Mouse (Mus musculus) ES-Bruce4 (cell line): ENCODE measurements at regions not wholly inside any gene's neighbourhood (a gene's known extent, or its start where the extent isn't known, plus 50 kb on each side); places are given as distances from the start of the nearest gene placed in this dataset.

Source experiments
- CTCF ChIP-seq: IDR thresholded peaks from one replicate; pipeline ENCODE4 v1.8.1; 2011; ENCODE audit warnings: low read depth, low read length
- POLR2A ChIP-seq: IDR thresholded peaks from one replicate; pipeline ENCODE4 v1.8.1; 2011; ENCODE audit warnings: low read length; ENCODE audit not compliant: insufficient read depth

GRCm38 (mm10) chr17:52217411-52217810 lies 384.3 kb upstream of the Satb1 start:
- TF ChIP-seq POLR2A, result no peak
- TF ChIP-seq CTCF, result no peak
